Mouse (Mus musculus) hindbrain, embryonic 10.5 days (tissue): ENCODE data around the gene Cstf2t. TPM values are rescaled to one million over a fixed set of nuclear protein-coding genes. Genes with fewer than 3 reads are reported as not detected.

Experiments used
- DNase-seq: peaks from one replicate; pipeline ENCODE4 v3.0.0-alpha.2; 2017; ENCODE audit warnings: low spot score
- H3K27ac ChIP-seq: fragments of 300-500 bp; sonication (generic); 2 replicates; pipeline ENCODE4 v1.5.1; 2016; ENCODE audit warnings: mild to moderate bottlenecking, moderate library complexity
- H3K27me3 ChIP-seq: fragments of 300-500 bp; sonication (generic); 2 replicates; pipeline ENCODE4 v1.6.1; 2016; ENCODE audit warnings: mild to moderate bottlenecking; ENCODE audit not compliant: poor library complexity, insufficient read depth, severe bottlenecking
- H3K36me3 ChIP-seq: fragments of 300-500 bp; sonication (generic); 2 replicates; pipeline ENCODE4 v1.6.1; 2016; ENCODE audit warnings: mild to moderate bottlenecking, moderate library complexity
- H3K4me1 ChIP-seq: fragments of 300-500 bp; sonication (generic); replicated peaks from 2 replicates; pipeline ENCODE4 v1.6.1; 2016; ENCODE audit warnings: mild to moderate bottlenecking
- H3K4me3 ChIP-seq: fragments of 300-500 bp; sonication (generic); 2 replicates; pipeline ENCODE4 v1.5.1; 2016; ENCODE audit warnings: mild to moderate bottlenecking, moderate library complexity
- H3K9me3 ChIP-seq: fragments of 300-500 bp; sonication (generic); 2 replicates; pipeline ENCODE4 v1.6.1; 2016; ENCODE audit warnings: mild to moderate bottlenecking, moderate library complexity
- WGBS: fragments of 180-500 bp; shearing (Covaris S2); methylation state at CpG from one replicate; pipeline ENCODE4 v1.1.7; 2016; 5-methylcytosine and 5-hydroxymethylcytosine counted together
- polyA plus RNA-seq: library from polyadenylated mRNA; unstranded; fragments of >200 nt; fragmentation: Nextera tagmentation; extraction: Ambion mirVana; gene quantifications from 2 replicates; pipeline ENCODE4 v1.2.1, GENCODE M21; 2016

Gene Cstf2t
- polyA plus RNA-seq, result 51.0 and 56.3 TPM in 2 replicates

- Histone ChIP-seq H3K27ac (peak within 1 kb of the TSS; percentile 90), H3K27me3 (no peaks in the 10 kb centered on the region), H3K36me3 (peaks cover 40% of the 10 kb centered on the region), H3K4me1 (peaks cover 17% of the 10 kb centered on the region), H3K9me3 (peaks cover 16% of the 10 kb centered on the region), H3K4me3 (peak within 1 kb of the TSS; percentile 79)
- WGBS, result 4% methylated on average over 56 of the region's 56 CpGs
- peak; percentile 98 for DNase-seq
Measured at GRCm38 (mm10) chr19:31082662-31083429, at the start of gene Cstf2t. TSS of gene Cstf2t (plus strand) at chr19:31082837.

- Histone ChIP-seq H3K9me3 (no peaks in the 10 kb centered on the region), H3K27me3 (no peaks in the 10 kb centered on the region), H3K27ac (no peak overlapping the region), H3K36me3 (no peaks in the 10 kb centered on the region), H3K4me3 (no peak overlapping the region), H3K4me1 (peaks cover 6% of the 10 kb centered on the region; the same call in 1 of the 2 replicates)
- WGBS, result 74% methylated on average over 3 of the region's 3 CpGs
- DNase-seq, result no peak
Measured at GRCm38 (mm10) chr19:31038951-31039350, 43.7 kb upstream of the Cstf2t start.

GRCm38 (mm10) chr19:31040948-31041847 is 41.4 kb upstream of the Cstf2t start:
- no peaks in the 10 kb centered on the region for H3K27me3 ChIP-seq
- no peak overlapping the region for H3K27ac ChIP-seq
- DNase-seq, result no peak
- peaks cover 6% of the 10 kb centered on the region; the same call in 1 of the 2 replicates for H3K4me1 ChIP-seq
- H3K9me3 ChIP-seq, result no peaks in the 10 kb centered on the region
- no peak overlapping the region for H3K4me3 ChIP-seq
- no peaks in the 10 kb centered on the region for H3K36me3 ChIP-seq
- WGBS, result 89% methylated on average over 2 of the region's 2 CpGs

DNA sequence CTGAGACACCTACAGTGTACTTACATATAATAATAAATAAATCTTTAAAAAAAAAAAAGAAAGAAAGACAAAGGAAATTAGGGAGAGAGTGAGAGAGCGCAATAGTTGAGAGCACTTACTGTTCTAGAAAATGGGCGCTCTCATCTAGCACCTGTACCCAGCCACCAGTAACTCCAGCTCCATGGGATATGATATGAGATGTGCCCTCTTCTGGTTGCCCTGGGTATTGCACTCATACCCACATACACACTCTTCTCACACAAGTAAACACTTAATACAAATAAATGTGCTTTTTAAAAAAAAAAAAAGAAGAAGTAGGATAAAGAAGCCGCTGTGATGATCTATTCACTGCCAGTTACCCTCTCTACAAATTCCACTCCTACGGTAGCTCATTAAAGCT is 36.0 kb upstream of the Cstf2t start:
- no peaks in the 10 kb centered on the region for H3K4me1 ChIP-seq
- H3K27me3 ChIP-seq, result no peaks in the 10 kb centered on the region
- H3K36me3 ChIP-seq, result no peaks in the 10 kb centered on the region
- no peak overlapping the region for H3K27ac ChIP-seq
- H3K4me3 ChIP-seq, result no peak overlapping the region
- no peaks in the 10 kb centered on the region for H3K9me3 ChIP-seq
- 96% methylated on average over 4 of the region's 4 CpGs for WGBS
- no peak for DNase-seq

DNA sequence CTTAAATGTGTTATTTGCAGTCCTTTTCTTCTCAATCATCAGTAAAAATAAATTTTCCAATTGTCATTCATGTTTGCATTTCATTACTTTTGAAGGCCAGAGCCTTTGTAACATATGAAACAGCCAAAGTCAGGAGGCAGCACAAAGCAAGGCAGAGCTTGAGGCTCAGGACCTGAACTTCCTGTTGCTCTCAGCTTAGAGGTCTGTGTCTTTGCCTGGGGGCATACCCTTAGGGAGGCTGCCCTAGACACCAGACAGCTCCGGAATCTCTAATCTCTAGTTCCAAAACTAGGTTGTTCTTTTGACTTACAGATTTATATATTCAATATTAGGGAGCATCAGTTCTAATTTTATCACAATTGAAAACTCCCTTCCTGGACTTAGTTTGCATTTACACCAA is 17.9 kb upstream of the Cstf2t start:
- WGBS, result 83% methylated on average over 1 of the region's 1 CpGs
- Histone ChIP-seq H3K4me3 (no peak overlapping the region), H3K27me3 (no peaks in the 10 kb centered on the region), H3K36me3 (no peaks in the 10 kb centered on the region), H3K9me3 (no peaks in the 10 kb centered on the region), H3K4me1 (no peaks in the 10 kb centered on the region), H3K27ac (no peak overlapping the region)
- DNase-seq, result no peak

DNA sequence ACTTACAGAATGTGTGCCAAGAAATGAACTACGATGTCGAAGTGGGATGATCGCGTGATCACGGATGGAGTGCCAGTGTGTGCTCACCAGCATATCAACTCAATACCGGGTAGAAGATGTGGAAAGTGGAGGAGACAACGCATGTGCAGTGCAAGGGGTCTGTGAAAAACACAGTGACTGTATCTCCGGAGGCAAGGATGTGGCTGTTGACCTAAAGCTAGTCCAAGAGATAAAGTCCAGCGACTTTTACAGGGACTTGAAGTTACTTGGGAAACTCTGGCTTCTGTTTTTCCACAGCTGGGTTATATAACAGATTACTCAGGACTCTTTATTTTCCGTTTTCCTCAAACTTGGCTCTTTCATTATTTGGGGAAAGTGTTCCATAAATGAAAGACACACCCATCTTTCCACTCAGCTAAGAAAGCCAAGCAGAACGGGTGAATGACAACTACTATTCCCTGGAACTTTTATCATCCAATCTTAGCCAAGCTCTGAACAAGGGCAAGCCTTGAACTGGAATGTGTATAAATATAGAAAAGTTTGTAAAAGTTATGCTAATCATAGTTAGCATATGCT is 17.3 kb upstream of the Cstf2t start:
- Histone ChIP-seq H3K27me3 (no peaks in the 10 kb centered on the region), H3K9me3 (no peaks in the 10 kb centered on the region), H3K4me1 (no peaks in the 10 kb centered on the region), H3K36me3 (no peaks in the 10 kb centered on the region), H3K4me3 (no peak overlapping the region), H3K27ac (no peak overlapping the region)
- no peak for DNase-seq
- 88% methylated on average over 11 of the region's 11 CpGs for WGBS

GRCm38 (mm10) chr19:31073959-31074716 is 8.5 kb upstream of the Cstf2t start:
- peak overlapping the region; percentile 35 for H3K4me3 ChIP-seq
- peaks cover 8% of the 10 kb centered on the region for H3K4me1 ChIP-seq
- no peaks in the 10 kb centered on the region for H3K36me3 ChIP-seq
- H3K27me3 ChIP-seq, result no peaks in the 10 kb centered on the region
- H3K9me3 ChIP-seq, result no peaks in the 10 kb centered on the region
- peak overlapping the region; percentile 81 for H3K27ac ChIP-seq
- no peak for DNase-seq
- 45% methylated on average over 24 of the region's 24 CpGs for WGBS

GRCm38 (mm10) chr19:31074717-31075063 is 7.9 kb upstream of the Cstf2t start:
- peak overlapping the region; percentile 81 for H3K27ac ChIP-seq
- no peaks in the 10 kb centered on the region for H3K9me3 ChIP-seq
- peaks cover 8% of the 10 kb centered on the region for H3K4me1 ChIP-seq
- no peaks in the 10 kb centered on the region for H3K27me3 ChIP-seq
- no peaks in the 10 kb centered on the region for H3K36me3 ChIP-seq
- peak overlapping the region; percentile 35 for H3K4me3 ChIP-seq
- 8% methylated on average over 3 of the region's 3 CpGs for WGBS
- peak; percentile 12 for DNase-seq

DNA sequence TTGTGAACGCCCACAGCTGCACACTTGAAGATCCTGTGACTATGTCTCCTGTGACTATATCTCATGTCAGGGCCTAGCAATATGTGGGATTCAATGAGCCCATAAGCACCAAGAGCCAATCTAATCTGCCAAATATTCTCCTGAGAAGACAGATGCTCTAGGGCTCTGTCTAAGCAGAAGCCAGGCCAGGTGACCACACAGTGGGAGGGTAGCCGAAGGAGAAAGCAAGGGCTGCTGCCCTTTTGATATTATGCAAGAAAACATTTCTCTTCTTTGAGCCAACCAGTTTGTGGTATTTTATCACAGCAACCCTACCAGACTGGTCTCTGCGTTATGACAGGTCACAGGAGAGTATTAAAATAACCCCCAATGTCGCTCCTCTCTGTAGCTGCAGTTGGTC is 6.5 kb upstream of the Cstf2t start:
- Histone ChIP-seq H3K4me1 (peaks cover 8% of the 10 kb centered on the region), H3K27me3 (no peaks in the 10 kb centered on the region), H3K36me3 (no peaks in the 10 kb centered on the region), H3K4me3 (no peak overlapping the region), H3K9me3 (no peaks in the 10 kb centered on the region), H3K27ac (no peak overlapping the region)
- DNase-seq, result no peak
- WGBS, result 82% methylated on average over 4 of the region's 4 CpGs

- H3K27me3 ChIP-seq, result no peaks in the 10 kb centered on the region
- H3K9me3 ChIP-seq, result no peaks in the 10 kb centered on the region
- H3K36me3 ChIP-seq, result no peaks in the 10 kb centered on the region
- H3K27ac ChIP-seq, result no peak overlapping the region
- DNase-seq, result no peak
- H3K4me1 ChIP-seq, result peaks cover 10% of the 10 kb centered on the region
- no peak overlapping the region for H3K4me3 ChIP-seq
- whole genome bisulfite sequencing, result 60% methylated on average over 3 of the region's 3 CpGs
Measured at GRCm38 (mm10) chr19:31078241-31078640, 4.4 kb upstream of the Cstf2t start.

DNA sequence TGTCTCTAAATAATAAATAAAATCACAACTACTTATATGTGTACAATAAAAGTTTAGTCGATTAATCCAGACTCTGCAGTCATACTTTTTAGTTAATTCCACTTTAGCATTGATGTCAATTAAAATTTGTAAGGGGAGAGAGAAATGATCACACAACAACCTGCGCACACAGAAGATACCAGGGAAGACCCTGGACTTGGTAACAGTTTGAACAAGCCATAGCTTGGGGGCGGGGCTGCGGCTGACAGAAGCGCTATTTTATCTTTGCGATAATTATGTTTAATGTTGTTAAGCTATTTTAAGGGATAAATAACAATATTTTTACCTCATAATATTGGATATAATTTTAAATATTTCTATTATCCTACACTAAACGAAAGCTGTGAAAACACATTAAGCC is 411 bp upstream of the Cstf2t start:
- 18% methylated on average over 7 of the region's 7 CpGs for WGBS

GRCm38 (mm10) chr19:31083761-31084160 is 1.1 kb downstream of the Cstf2t start:
- Histone ChIP-seq H3K36me3 (peaks cover 40% of the 10 kb centered on the region), H3K4me3 (peak overlapping the region; percentile 79), H3K4me1 (peaks cover 17% of the 10 kb centered on the region), H3K27me3 (no peaks in the 10 kb centered on the region), H3K27ac (peak overlapping the region; percentile 90), H3K9me3 (peaks cover 16% of the 10 kb centered on the region)
- DNase-seq, result no peak
- 95% methylated on average over 8 of the region's 8 CpGs for WGBS

More for the DNA sequence above, 411 bp upstream of the Cstf2t start:
- Histone ChIP-seq H3K4me1 (peaks cover 17% of the 10 kb centered on the region), H3K9me3 (peaks cover 16% of the 10 kb centered on the region), H3K4me3 (peak overlapping the region; percentile 79), H3K36me3 (peaks cover 37% of the 10 kb centered on the region), H3K27ac (peak overlapping the region; percentile 90), H3K27me3 (no peaks in the 10 kb centered on the region)
- DNase-seq, result no peak
